Mouse (Mus musculus) CH12F3 (cell line): ENCODE measurements around the gene Nedd1.

Experiments
- in situ Hi-C: fragments of 300-500 bp; cut with MboI; formaldehyde crosslinking; loops from 2 replicates; pipeline ENCODE4 v1.14.3; 2020; ENCODE audit warnings: low sequenced_read_pairs

Gene Nedd1

DNA sequence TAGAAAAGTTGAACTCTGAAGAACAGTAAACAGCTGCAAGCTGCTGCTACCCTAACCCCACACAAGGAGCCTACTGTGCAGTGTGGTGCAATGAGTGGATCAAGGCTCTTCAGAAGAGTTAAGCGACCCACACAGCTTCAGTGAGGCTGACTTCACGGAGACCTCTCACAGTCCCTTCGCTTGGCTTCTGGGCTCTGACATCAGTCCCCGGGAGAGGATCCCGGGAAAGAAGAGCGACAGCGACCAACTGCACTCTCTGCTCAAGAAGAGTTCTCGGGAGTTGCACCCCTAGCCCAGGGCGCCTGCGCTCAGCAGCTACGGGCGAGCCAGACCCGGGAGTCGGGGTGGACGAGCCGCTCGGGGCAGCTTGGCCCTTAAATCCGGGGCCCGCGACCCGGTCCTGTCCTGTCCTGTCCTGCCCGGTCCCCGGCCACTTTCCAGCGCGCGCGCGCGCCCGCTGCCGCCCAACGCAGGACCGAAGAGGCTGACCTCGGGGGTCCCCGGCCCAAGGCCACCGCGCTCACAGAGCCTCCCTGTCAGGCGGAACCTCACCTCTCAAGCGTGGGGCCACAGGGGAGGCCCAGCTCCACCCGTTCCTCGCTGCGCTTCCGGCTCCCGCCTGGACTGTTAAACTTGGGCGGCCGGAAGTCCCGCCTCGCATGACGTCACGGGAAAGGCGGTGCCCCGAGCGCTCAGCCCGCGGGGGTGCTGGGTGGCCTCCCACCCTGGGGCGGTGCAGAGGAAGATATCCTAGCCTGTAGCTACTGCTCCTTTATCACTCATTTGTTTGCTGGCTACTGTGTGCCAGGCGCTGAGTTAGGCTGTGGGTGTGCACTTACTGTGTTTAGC lies at the start of gene Nedd1:
Gene Nedd1, minus strand, starts transcription at position 650 of the 849 bp plus-strand sequence.
- in situ Hi-C loops = no loop called here

- in situ Hi-C loops = no loop called here
Measured at GRCm38 (mm10) chr10:92754359-92754758, 32.1 kb upstream of the Nedd1 start.

DNA sequence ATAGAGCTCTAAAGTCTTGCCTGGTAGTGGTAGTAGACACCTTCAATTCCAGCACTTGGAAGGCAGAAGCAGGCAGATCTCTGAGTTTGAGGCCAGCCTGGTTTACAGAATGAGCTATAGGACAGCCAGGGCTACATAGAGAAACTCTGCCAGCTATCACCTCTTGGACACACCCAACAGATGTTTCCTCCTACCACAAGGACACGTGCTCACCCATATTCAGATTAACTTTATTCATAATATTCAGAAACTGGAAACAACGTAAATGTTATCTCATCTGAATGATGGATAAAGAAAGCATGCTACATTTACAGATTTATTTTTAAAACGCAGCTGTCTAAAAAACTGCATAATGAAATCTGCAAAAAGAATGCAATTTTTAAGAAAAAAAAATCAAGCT lies 8.1 kb upstream of the Nedd1 start:
- in situ Hi-C loops = no loop called here

GRCm38 (mm10) chr10:92728723-92729122 lies 6.5 kb upstream of the Nedd1 start:
- in situ Hi-C loops = no loop called here

GRCm38 (mm10) chr10:92722620-92722988 lies 384 bp upstream of the Nedd1 start:
- in situ Hi-C loops = no loop called here

DNA sequence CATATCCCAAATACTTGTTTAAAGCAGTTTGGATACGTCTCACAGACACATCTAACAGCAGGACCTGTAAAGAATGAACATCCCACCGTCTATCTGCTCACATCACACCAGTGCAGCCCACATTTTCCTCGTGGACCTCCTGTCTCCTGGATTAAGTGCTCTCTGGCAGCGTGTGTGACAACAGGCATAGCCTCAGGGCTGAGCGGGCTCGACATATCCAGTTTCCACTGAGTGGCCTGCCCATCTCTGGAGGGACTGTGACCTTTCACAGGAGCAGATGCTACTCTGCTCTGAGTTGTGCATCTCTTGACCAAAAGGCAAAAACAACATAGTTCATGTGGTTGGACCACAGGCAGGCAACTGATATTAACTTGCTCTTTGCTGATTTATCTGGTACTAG lies 23.2 kb downstream of the Nedd1 start:
- in situ Hi-C loops = no loop called here

DNA sequence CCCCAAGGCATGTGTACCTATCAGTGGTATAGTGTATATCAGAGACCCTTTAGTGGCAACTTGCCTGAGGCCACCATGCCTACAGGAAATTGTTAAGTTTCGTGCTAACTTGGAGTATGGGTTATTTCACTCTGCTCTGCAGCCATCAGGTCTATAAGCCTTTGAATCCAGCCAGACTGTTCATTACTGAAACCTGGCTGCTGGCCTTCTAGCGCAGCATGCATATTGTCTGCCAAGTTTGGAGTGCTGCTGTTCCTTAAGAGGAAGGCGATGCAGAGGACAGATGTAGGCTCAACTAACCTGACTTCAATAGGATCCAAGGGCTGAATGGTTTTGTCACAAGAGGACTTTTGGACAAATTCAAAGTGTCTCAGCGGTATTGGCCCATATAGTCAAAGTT lies 47.2 kb downstream of the Nedd1 start:
- in situ Hi-C loops = no loop called here

GRCm38 (mm10) chr10:92671906-92672305 lies 50.3 kb downstream of the Nedd1 start:
- in situ Hi-C loops = no loop called here

DNA sequence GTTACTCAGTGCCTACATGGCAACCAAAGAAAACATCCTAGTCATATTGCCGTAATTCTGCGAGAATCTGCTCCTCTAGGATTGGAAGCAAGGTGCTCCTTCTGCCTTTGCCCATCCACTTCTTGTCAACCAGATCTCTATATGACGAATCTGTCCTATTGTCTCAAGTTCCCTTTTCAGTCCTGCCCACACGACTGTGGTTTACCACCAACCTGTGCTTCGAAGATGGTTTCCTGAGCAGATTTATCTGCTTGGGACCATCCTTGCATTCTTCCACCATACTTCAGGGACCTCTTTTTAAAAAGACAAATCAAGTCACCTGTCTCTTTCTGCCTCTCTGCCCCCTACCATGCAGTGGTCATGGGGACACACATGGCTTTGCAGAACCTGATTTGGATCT lies 56.9 kb downstream of the Nedd1 start:
- in situ Hi-C loops = no loop called here

DNA sequence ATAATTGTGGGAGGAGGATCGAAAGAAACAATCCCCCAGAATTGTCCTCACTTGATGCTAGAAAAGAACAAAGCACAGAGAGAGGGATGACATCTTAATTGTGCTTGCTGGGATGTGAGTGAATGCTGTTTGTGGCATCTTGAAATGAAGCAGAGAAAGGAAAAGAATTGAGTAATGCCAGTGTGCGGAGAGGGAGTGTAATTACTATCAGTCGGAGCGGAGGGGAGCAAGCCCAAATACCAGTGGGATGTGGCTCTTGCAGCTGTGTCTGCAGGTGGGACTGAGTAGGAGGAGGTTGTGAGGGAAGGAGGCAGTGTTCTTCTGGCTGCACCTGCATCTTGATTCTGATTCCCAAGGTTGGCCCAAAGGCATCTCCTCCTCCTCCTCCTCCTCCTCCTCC lies 69.0 kb downstream of the Nedd1 start:
- in situ Hi-C loops = no loop called here

GRCm38 (mm10) chr10:92652399-92652920 lies 69.8 kb downstream of the Nedd1 start:
- in situ Hi-C loops = no loop called here

DNA sequence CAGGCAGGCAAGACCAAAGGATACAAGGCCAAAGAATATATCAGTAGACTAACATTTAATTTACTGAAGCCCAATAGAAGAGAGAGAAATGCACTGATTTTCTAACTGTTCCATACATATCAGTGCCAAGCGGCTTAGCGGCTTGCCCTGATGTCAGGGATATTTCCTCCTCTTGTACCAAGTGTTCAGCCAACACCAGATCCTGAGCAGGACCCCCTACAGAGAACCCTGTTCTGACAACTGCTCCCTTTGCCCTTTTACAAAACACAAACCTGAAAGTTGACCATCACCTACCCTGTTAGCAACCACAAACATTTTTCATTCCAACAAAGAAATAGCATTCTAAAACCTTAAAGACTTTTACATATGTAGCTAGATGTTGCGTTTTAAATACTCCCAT lies 71.0 kb downstream of the Nedd1 start:
- in situ Hi-C loops = no loop called here

- in situ Hi-C loops = no loop called here
Measured at GRCm38 (mm10) chr10:92649096-92649495, 73.1 kb downstream of the Nedd1 start.

DNA sequence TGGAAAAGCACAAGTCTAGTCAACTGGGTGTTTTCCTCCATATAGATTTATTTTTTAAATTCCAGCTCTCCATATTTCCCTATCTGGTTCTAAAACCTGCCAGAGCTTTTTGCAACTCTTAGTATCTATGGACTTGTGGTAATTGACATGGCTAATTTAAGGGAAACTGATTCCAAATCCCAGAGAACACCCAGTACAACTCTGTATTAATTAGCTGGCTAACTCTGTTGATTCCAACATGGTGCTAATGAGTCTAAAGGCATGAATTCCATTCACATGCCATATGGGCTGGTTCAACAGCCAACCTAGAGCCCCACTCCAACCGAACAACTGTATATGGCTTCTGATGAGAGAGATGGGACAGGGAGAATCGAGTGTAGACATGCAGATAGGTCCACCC lies 74.5 kb downstream of the Nedd1 start:
- in situ Hi-C loops = no loop called here

DNA sequence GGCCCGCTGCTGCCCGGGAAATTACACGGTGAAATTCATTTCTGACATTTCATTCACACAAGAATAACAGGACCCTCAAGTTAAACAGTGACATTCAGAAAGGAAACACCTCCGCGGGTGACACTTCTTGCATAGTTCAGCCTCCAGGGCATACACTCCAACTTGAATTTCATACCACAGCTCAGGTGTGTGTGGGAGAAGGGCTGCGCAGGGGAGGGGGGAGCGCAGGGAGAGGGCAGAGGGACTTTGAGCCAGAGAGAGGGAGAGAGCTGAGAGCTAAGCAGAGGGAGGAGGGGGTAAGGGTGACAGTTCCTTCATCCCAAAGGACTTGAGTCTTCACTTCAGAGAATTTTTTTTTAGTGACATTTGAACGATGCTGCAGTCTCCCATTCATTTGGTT lies 78.2 kb downstream of the Nedd1 start:
- in situ Hi-C loops = no loop called here

DNA sequence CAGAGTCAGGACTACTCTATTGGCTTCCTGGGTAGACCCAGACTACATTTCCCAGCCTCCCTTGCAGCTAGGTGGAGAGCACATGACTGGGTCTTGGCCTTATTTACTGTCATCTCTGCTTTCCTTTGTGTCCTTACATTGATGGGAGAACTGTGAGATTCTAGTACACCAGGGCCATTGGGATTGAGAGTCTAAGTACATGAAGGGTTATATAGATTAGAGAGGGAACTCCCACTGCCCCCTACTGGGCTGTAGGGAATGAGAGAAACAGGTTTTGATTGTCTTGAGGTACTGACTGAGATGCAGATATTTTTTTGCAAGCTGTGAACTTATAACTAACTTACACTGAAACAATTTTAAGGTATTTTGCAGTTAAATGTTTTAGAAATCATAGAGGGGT lies 81.2 kb downstream of the Nedd1 start:
- in situ Hi-C loops = no loop called here
